Mouse (Mus musculus): ENCODE measurements around the gene Urm1.

The Urm1 gene

DNA sequence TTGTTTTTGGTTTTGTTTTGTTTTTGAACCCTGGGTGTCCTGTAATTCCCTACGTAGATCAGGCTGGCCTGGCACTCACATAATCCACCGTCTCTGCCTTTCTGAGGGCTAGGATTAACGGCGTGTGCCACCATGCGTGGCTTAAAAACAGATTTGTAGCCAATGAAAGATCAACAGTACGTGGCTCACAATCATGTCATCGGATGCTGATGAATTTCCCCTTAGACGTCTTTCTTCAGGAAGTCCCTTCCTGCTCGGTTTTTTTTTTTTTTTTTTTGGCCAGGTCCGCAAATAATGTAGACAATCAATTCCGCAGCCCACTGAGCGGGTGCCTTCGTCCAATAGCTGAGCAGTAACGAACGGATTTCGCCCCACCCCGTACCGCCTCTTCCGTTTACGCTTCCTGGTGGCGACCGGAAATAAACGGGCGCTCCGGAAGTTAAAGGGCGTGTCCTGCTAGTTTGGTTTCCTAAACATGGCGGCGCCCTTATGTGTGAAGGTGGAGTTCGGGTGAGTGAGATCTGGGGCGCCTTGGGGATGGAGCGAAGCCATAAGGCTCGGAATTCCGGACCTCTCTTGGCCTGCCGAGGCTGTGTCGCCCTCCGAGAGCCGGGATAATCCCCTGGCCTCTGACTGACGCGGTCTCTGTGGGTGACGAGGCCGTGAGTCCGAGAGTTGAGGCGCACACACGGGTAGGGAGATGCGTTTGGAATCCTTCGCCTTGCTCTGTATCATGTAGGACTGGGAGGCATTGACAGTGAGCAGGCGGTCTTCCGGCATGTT, 7.2 kb downstream of the Urm1 start:
- in situ Hi-C loops (cut with MboI, MseI) = no loop called here

DNA sequence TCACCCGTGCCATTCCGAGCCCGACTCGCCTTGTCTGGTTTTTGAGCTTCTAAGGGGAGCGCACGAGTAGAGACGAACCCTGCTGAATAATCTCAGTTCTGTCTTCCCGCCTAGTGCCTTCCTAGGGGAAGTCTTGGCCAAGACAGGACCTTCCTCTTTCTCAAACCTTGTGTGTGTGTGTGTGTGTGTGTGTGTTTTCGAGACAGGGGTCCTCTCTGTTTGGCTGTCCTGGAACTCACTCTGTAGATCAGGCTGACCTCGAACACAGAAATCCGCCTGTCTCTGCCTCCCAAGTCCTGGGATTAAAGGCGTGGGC, 7.8 kb downstream of the Urm1 start:
- in situ Hi-C loops (cut with MboI, MseI) = no loop called here

DNA sequence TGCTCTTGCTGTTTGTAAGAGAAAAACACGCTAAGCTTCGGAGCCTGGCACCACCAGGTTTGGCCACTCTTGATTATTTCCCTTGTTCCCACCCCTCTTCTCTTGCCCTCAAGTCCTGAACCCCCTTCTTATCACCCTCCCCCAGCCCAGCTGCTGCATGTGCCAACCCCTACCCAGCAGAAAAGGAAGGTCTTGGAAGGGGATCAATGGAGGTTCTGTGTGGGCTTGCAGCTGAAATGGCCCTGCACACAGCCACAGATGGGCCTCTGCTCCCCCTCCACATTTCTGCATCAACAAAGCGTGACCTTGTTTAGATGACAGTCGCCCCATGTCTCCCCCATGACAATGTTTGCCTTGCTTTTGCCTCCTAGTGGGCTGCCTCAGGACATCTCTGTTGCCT, 11.2 kb downstream of the Urm1 start:
- in situ Hi-C loops (cut with MboI, MseI) = no loop called here

DNA sequence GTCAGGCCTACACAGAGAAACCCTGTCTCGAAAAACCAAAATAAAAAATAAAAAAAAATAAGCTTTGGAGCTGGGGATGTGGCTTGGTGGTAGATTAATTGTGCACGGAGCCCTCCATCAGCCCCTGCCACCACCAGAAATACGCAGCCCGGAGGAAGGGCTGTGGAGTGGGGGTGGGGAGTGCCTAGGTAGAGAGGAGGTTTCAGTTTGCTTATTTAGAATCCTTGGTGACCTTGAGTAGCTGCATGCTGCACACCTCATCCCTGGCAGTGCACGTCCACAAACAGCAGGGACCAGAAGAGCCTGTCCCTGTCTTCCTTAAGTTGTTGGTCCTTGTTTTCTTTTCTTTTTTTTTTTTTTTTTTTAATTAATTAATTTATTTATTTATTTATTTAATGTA, 13.9 kb downstream of the Urm1 start:
- in situ Hi-C loops (cut with MboI, MseI) = no loop called here

DNA sequence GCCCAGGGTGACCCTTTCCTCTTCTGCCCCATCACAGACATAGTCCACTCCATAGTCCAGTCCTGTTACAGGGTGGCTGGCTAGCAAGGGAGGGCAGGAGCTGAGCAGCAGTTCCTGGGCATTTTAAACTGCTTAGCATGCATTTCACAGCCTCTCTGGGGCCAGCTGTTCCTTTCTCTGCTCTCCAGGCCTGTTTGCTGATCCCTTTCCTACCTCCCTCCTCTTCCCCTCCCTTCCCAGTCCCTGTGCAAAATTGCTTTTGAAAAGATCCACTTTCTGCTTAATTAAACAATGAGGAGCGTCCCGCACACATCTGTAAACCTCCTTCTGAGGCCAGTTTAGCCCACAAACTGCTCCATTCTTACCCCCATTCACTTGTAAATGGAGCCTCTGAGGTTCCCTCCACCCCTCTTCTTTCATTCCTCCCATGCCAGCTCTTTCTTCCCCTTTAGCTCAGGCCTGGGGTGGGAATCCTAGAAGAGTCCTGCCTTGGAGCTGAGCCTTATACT, 15.6 kb downstream of the Urm1 start:
- in situ Hi-C loops (cut with MboI, MseI) = no loop called here

DNA sequence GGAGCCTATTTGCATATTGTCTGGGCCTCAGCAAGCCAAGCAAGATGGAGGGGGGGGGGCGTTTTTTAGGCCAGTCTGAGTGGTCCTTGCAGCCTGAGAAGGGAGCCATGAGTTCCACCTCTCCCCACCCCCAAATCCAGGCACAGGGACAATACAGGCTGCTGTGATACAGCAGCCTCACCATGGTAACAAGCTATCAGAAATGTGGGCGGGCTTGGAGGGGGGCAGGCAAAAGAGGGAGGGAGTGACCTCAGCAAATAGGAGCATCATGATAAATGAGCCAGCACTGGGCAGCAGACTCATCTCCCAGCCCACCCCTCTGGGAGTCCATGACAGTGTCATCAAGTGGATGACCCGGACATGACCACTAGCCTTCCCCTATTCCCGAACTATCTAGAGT, 19.6 kb downstream of the Urm1 start:
- in situ Hi-C loops (cut with MboI, MseI) = no loop called here

DNA sequence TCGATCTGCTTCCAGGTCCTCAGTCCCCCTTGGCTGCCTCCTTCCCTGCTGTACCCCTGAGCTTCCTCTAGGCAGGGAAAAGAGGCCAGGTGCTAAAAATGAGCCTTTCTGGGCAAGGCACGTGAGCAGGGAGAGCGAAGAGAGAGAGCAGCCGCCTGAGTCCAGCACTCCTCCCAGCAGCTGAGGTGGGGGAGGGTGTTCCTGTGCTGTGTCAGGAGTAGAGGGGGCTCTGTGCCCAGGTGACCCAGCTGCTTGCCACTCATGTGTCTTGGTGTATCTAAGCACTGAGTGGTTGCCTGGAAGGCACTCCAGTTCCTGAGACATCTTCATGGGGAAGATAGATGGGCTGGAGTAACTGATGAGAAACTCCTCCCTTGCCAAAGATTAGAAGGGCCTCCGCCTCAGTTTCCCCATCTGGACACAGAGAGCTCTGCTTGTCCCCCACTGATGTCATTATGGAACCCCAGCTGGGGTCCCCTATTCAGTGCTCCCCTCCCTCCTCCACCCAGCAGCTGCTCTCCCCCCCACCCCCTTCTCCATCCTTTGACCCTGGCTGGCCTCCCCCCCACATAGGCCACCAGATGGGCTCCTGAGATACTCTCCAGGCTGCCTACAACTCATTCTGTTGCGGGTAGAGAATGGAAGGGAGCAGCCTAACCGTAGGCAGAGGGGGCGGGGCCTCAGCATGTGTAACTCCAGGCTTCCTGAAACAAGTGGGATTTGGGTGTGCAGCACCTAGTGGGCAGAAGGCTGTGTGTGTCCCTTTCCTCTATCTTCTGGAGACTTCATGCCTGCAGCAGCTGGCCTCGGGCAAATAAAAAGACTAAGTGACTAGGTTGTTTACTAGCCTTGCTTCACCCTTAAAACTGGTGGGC, 23.6 kb downstream of the Urm1 start:
- in situ Hi-C loops (cut with MboI, MseI) = no loop called here

DNA sequence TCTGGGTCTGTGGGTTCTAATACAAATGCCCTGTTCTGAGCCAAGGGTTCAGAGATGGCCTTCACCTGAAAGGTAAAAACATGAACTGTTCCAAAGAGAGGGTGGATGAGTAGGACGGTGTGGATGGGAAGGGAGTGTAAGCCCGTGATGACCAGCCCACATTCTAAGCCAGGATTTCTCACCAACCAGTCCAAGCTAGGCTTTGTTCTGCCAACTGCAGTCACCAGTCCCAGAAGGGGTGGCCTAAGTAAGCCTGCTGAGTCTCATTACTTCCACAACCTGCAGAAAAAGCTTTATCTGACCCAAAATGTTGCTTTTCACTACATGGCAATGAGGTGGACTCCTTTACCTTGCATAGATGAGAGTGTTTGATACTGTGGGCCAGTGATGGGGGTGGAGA, 24.2 kb downstream of the Urm1 start:
- in situ Hi-C loops (cut with MboI, MseI) = no loop called here

DNA sequence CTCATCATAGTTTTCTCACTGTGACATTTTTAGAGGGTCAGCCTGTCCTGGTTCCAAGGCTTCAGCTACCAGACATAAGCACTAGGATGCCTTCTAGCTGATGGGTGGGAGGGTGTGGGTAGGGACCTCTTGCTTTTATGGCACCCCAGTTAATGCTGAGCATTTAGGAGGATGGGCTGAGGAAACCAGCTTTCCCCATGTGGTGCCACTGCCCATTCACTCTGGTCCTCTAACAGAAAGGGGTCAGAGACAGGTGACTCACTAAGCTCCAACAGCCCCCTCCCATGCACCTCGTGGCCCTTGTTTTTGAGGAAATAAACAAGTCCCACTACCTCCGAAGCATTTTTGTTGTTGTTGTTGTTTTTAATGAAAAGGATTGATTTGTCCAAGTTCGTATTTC, 24.8 kb downstream of the Urm1 start:
- in situ Hi-C loops (cut with MboI, MseI) = no loop called here

DNA sequence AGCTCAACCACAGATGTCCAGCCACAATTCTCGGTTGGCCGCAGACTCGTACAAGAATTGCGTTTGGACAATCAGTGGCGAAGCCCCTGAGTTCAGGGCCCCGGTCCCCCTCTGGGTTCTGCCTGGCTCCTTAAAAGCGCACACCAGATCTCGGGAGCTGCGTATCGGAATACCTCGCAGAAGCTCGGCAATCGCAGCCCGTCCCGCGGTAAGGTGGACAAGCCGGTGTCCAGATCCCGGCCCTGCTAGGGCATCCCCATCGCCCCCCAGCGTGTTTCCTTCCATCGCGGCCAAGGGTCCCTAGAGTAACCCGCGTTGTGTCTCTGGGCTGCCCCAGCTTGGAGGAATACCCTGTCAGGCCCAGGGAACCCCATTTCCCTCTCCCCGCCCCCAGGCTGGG, 25.8 kb downstream of the Urm1 start:
- in situ Hi-C loops (cut with MboI, MseI) = no loop called here

DNA sequence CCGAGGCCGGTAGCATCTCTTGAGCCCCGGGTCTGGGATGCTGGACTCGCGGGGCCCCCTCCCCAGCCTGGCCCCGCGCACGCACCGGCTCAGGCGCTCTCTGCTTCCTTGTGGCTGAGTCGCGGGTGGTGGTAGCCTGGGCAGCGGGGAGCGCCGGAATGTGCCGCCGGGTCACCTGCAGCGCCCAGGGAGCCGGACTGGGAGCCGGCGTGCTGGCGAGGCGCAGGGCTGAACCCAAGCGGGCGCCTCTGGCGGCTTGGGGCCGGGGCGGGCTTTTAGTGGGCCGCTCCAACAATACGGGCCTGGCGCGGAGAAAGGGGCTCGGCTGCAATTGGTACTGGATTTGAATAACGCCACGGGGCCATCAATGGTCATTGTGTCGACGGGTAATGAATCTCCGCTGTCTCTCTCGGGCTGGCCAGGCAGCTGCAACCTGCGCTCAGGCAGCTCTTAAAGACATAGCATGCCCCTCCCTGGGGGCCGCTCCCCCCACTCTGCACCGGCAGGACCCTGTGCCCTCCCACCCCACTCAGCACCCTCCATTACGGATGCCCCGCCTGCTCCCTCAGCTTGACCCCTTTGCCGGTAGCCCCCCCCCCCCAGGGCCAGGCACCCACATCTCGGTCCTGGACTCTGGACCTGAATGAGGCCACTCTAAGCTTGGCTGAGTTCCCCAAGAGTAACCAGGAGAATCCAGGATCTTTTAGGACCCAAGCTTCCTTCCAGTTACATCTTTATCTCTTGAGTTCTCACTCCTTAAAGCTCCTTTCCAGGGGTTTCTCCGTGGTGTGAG, 26.4 kb downstream of the Urm1 start:
- in situ Hi-C loops (cut with MboI, MseI) = no loop called here

DNA sequence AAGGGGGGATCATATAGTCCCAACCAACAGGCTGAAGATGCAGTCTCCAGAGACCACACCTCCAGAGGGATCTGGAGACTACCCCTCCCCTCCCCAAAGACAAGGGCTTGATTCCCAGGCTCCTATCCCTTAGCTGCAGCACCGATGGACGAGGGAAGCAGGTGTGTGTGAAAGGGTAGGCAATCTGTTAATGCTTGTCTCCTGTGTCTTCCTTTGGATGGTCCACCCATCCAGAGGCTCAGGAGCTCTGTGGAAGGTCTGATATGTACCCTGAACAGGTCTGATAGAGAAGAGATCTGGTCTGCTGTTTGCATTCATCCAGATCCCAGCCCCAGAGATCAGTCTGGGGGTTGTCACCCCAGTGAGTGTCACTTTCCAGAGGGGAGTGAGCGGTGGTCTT, 27.0 kb downstream of the Urm1 start:
- in situ Hi-C loops (cut with MboI, MseI) = no loop called here

DNA sequence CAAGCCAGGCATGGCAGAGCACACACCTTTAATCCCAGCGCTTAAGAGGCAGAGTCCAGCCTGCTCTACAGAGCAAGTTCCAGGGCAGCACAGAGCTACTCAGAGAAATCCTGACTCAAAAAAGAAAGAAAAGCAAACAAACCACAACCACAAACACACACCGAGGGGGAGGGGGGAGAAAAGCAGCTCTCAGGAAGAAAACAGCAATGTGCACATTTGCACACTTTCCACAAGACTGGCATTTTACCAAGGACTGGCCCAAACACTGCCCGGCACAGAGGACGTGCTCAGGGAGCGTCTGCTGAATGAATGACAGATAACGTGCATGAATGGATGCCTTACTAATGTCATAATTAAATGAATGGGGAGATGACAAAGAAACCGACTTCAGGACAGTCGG, 29.2 kb downstream of the Urm1 start:
- in situ Hi-C loops (cut with MboI, MseI) = no loop called here

DNA sequence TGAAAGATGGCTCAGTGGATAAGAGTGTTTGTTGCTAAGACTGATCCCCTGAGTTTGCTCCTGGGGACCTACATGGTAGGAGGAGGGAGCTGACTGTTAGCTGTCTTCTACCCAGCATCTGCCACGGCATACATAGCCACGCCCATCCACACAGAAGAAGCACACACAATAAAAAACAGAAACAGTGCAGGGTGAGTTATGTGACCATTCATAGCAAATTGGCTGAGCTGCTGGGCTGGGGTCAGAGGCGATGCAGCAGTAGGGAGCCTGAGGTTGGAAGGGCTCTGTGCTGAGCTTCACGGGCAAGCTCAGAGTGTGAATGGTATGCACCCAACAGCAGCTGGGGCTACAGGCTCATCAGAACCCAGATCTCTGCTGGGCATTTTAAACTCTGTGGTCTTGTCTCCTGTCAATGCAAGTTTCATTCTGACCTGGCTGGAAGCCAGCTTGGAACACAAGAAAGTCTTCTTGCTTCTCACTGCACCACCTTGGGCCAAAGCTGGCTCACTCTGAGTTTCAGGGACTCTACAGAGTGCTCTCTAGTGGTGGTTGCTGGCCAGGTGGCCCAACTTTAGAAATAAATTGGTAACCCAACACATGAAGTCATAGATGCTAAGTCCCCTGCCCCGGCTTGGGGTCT, 30.1 kb downstream of the Urm1 start:
- in situ Hi-C loops (cut with MboI, MseI) = no loop called here

DNA sequence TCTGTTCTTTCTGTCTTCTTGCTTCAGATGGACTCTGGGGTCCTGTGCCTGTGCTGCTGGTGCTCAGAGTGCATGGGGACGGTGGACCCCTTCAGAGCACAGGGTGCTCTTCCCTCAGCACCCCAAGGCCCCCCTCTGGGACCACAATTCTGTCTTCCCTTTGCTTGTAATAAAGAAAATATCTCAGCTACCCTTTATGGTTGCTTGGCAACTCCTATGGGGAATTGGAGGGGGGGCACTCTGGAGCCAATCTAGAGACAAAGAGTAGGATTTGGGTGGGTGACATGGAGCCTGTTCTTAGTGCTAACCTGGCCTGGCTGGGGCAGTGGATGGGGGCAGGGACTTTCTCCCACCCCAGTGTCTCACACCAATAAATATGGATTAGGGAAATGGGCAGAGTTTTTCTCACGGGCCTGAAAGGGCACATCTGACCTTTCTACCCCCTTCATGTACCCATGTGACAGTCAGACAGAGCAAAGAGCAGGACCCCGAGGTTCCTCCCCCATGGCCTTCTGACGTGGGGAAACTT, 33.1 kb downstream of the Urm1 start:
- in situ Hi-C loops (cut with MboI, MseI) = no loop called here

DNA sequence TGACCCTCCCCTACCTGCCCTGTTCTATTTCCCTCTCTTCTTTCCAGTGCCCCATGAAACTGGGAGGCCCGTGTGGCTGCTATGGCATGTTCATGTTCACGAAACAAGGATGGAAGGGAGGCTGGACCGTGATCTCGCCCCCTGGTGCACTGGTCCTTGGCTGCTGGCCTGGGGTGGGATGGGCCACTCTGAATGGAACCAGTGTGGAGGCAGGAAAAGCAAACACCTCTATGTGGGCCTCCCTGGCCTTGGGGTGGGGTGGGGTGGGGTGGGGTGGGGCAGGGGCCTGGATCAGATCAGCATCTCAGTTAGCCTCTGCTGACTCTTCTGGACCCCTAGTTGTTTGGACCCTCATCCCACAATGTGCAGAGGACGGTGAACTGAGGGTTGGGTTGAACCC, 33.9 kb downstream of the Urm1 start:
- in situ Hi-C loops (cut with MboI, MseI) = no loop called here

DNA sequence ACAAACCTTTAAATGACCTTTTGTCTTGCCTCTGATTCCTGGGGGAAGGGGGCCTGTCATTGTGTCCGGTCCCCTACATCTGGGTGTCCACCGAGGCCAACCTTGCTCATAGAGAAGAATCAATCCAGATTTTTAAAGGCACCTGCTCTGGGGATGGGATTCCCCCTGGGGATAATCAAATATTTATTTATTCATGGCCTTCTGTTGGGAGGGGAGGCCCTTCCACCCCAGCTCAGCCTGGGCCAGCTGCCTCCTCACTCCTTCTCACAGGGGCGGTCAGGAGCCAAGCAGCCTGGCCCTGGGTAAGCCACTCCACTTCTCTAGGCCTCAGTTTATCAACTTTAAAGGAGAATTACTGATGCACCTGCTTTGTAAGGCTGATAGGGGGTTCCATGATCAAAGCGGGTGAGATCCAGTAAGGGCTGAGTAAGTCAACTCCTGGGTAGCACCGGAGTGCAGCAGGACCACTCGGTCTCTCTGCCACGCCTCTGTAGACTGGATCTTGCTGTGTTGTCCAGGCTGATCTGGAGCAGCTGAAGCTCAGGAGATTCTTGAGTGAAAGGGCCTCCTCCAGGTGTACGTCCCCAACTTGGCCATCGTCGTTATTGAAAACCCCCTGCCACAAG, 35.8 kb downstream of the Urm1 start:
- in situ Hi-C loops (cut with MboI, MseI) = no loop called here

DNA sequence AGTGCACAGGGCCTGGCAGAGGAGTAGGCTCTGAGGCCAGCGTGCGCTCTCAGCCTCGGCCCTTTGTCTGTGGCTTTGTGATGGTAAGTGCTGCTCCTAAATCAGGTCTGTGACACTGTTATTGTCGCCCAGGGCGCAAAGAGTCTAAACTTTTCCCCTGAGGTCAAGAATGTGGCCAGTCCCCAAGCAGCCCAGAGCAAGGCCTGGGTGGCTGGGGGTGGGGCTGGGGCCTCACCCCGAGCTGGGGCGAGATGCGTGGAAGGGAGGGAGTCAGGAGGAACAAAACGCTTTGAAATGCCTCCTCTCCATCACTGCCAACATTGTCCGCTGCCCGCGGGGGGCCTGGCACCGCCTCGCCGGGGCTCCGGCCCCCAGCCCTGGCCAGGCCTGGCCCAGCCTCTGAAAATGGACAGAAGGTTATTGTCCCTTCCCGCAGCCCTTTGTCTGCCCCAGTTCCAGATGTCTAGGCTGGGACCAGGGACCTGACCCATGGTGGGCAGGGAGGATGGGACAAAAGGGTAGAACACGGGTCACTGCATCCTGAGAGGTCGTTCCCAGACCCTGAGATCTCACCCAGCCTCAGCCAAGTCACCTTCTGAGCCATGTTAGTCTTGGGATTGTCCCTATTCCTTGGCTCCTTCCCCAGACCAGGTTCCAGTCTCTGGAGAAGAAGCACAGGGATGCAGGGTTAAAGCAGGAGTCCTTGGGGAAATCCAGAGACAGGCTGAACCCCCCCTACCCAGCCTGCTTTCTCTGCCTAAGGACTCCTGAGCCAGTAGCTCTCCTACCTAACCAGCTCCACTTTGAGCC, 36.8 kb downstream of the Urm1 start:
- in situ Hi-C loops (cut with MboI, MseI) = no loop called here

DNA sequence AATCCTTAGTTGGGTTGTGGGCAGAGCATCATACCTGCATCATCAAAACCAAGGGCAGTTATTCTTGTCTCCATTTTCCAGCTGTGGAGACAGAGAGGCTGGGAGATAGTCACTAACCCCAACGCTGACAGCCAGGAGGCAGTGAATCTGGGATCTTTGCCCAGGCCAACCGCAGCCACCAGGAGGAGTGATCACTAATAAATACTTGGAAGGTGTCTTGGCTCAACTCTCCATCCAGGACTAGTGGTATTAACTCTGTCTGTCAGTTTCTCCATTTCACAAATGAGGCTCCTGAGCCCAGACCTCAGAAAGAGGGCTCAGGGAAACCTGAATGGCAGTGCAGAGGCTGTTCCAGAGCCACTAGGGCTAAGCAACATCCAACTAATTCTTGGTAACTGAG, 37.5 kb downstream of the Urm1 start:
- in situ Hi-C loops (cut with MboI, MseI) = no loop called here

DNA sequence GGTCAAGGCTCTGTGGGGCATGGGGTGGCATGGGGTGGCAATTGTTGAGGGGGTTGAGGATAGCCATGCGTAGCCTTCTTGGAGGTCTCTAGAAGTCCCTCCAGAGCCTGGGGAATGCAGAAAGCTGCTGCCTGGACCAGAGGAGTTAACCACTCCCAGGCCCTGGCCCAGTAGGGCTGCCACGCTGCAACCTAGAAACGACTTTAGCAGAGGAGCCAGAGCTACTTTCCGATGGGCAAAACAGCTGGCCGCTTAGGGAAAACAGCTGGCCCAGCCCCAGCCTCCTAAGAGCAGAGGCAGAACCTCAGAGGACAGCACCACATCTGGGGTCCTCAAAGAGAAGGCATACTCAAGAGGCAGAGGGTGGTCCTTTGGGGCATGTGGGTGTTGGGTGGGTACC, 38.1 kb downstream of the Urm1 start:
- in situ Hi-C loops (cut with MboI, MseI) = no loop called here
